Mouse (Mus musculus): ENCODE measurements around the gene Gstcd.

The Gstcd gene

DNA sequence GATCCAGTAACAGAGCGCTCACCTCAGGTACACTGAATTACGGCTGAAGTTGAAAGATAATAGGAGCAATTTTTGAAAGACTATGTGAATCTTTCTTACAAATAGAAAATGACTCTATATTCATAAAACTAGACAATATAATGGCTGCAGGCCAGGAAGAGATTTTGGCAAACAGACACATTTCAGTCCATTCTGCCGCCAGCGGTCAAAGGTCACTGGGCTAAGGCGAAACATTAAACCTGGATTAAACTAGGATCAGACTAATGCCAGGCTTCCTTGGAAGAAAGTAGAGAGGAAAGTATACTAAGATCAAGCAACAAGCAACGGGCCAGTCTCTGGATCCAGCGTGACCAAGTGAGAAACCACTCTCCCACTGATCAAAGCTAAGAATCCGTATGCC, 152.8 kb downstream of the Gstcd start:
- no peak for DNase-seq

DNA sequence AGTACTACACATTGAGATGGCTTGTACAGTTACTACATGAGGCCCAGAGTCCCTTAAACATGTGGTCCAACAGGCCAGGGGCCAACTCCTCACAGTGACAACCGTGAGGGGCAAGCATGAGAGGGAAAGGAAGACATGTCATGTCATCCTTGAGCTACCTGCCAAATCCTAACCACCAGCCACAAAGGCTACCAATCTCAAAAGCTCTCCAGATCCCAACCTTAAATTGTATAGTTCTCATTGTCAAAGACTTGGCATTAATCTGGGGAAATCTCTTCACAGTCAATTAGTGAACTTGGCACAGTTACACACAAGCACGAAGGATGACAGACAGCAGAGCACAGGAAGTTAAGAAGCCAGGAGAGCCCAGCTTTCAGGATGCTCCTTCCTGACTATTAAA, 157.2 kb downstream of the Gstcd start:
- no peak for DNase-seq
